Mouse (Mus musculus) ES-Bruce4 (cell line): ENCODE results near the gene Cand2. TPM values are rescaled to one million over a fixed set of nuclear protein-coding genes. Genes with fewer than 3 reads are reported as not detected.

ENCODE experiments used
- H3K27ac ChIP-seq: 2 replicates; pipeline ENCODE4 v1.5.1; 2012; ENCODE audit warnings: low read length, inconsistent platforms; ENCODE audit not compliant: insufficient read depth
- H3K27me3 ChIP-seq: 2 replicates; pipeline ENCODE4 v1.6.1; 2012; ENCODE audit warnings: mild to moderate bottlenecking, low read length, inconsistent platforms; ENCODE audit not compliant: control insufficient read depth, poor library complexity, insufficient read depth, severe bottlenecking
- H3K36me3 ChIP-seq: 2 replicates; pipeline ENCODE4 v1.6.1; 2012; ENCODE audit warnings: inconsistent platforms, mild to moderate bottlenecking, low read length, moderate library complexity; ENCODE audit not compliant: control insufficient read depth, poor library complexity, insufficient read depth, severe bottlenecking
- H3K4me1 ChIP-seq: one replicate; pipeline ENCODE4 v1.8.1; 2011; ENCODE audit warnings: low read length; ENCODE audit not compliant: control insufficient read depth, insufficient read depth
- H3K4me3 ChIP-seq: 2 replicates; pipeline ENCODE4 v1.5.1; 2011; ENCODE audit warnings: low read depth, mild to moderate bottlenecking, low read length
- H3K9ac ChIP-seq: 2 replicates; pipeline ENCODE4 v1.6.1; 2012; ENCODE audit warnings: low read depth, mild to moderate bottlenecking, inconsistent platforms; ENCODE audit not compliant: poor library complexity, severe bottlenecking
- H3K9me3 ChIP-seq: replicated peaks from 2 replicates; pipeline ENCODE4 v1.6.1; 2012; ENCODE audit warnings: mild to moderate bottlenecking, low read length, inconsistent platforms; ENCODE audit not compliant: control insufficient read depth, poor library complexity, insufficient read depth, severe bottlenecking
- CTCF ChIP-seq: IDR thresholded peaks from one replicate; pipeline ENCODE4 v1.8.1; 2011; ENCODE audit warnings: low read depth, low read length
- EP300 ChIP-seq: IDR thresholded peaks from 2 replicates; pipeline ENCODE4 v1.6.1; 2011; ENCODE audit warnings: low read depth, low read length; ENCODE audit not compliant: insufficient read depth
- POLR2A ChIP-seq: IDR thresholded peaks from one replicate; pipeline ENCODE4 v1.8.1; 2011; ENCODE audit warnings: low read length; ENCODE audit not compliant: insufficient read depth
- polyA plus RNA-seq: library from polyadenylated mRNA; stranded (reverse); fragments of >200 nt; gene quantifications from 2 replicates; pipeline ENCODE4 v1.2.4, GENCODE M21; 2011; ENCODE audit warnings: low read depth; ENCODE audit not compliant: missing spikeins, insufficient read depth, insufficient read length

Cand2 gene
- polyA plus RNA-seq, 1 experiment, result 13.9 TPM

DNA sequence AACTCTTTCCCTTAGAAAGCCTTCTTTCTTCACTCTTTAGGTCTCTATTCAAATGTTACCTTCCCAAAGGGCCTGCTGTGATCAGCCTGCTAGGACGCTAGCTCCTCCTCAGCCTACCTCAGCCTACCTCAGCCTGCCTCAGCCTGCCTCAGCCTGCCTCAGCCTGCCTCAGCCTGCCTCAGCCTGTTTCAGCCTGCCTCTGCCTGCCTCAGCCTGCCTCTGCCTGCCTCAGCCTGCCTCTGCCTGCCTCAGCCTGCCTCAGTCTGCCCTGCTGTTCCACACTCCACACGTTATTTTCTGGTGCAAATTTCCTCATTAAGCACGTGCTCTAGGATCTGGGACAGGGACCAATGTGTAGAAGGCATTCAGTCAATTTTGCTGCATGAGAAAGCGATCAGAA lies 14.2 kb upstream of the Cand2 start:
- H3K9ac ChIP-seq, result no peak overlapping the region

DNA sequence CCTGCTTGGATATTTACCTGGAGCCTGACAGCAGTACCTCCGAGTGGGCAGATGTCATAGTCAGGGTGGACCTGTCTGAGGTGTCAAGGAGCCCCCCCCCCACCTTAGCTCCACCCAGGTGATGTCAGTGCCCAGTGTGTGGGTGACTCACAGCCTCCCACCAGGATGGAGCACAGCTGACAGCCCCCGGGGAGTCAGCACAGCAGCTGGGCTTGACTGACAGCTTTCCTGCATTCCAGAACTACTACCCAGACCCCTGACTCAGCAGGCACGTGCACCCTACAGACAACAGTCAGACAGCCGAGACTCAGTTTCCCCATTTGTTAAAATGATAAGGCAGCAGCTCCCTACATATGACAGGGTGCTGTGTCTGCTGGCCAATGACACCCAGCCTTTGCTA lies 13.4 kb upstream of the Cand2 start:
- H3K27ac ChIP-seq, result peak overlapping the region; percentile 78
- no peak for TF ChIP-seq CTCF
- TF ChIP-seq POLR2A, result no peak
- TF ChIP-seq EP300, result no peak
- no peaks in the 10 kb centered on the region for H3K9me3 ChIP-seq
- no peaks in the 10 kb centered on the region for H3K27me3 ChIP-seq
- no peak overlapping the region for H3K4me3 ChIP-seq
- no peaks in the 10 kb centered on the region for H3K36me3 ChIP-seq
- no peak overlapping the region for H3K9ac ChIP-seq
- H3K4me1 ChIP-seq, result peaks cover 14% of the 10 kb centered on the region

More for the DNA sequence above, 14.2 kb upstream of the Cand2 start:
- TF ChIP-seq EP300 (peak; percentile 78), POLR2A (no peak)
- H3K36me3 ChIP-seq, result no peaks in the 10 kb centered on the region
- peaks cover 13% of the 10 kb centered on the region for H3K4me1 ChIP-seq
- H3K9me3 ChIP-seq, result no peaks in the 10 kb centered on the region
- H3K27me3 ChIP-seq, result no peaks in the 10 kb centered on the region
- no peak overlapping the region for H3K4me3 ChIP-seq
- H3K27ac ChIP-seq, result peak overlapping the region; percentile 19; the same call in 1 of the 2 replicates

DNA sequence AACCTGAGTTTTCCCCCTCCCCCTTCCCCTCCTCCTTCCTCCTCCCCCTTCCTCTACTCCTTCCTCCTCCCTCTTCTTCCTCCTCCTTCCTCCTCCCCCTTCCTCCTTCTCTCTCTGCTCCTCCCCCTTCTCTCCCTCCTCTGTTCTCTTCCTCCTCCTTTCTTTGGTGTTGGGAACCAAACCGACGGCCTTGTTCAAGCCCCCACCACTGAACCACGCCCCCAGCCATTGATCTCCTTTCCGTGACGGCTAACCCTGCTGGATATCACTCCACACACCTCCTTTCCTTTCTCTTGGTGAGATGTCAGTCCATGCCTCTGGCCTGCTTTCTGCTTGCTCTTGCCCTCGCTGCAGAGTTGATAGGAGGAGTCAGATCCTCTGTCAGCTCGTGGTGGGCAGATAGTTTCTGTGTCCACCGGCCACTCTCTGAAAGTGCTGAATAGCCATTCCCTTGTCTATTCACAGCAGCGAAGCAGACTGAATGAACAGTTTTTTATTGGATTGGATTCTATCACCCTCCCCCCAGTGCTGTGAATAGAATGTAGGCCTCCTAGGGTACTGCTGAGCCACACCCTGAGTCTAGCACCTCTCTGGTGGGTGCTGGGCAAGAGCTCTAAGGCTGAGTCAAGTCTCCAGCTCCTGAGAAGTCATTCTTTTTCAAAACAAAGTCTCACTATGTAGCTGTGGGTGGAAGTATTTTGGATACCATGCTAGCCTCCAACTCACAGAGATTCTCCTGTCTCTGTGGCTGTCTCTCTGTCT lies 12.2 kb upstream of the Cand2 start, which contains the start of gene Tmem40:
Gene Tmem40 (minus strand): TSS at position 416 of the 762 bp plus-strand sequence.
- H3K9ac ChIP-seq, result no peak within 1 kb of the TSS
- no peaks in the 10 kb centered on the region for H3K36me3 ChIP-seq
- H3K4me3 ChIP-seq, result no peak within 1 kb of the TSS

DNA sequence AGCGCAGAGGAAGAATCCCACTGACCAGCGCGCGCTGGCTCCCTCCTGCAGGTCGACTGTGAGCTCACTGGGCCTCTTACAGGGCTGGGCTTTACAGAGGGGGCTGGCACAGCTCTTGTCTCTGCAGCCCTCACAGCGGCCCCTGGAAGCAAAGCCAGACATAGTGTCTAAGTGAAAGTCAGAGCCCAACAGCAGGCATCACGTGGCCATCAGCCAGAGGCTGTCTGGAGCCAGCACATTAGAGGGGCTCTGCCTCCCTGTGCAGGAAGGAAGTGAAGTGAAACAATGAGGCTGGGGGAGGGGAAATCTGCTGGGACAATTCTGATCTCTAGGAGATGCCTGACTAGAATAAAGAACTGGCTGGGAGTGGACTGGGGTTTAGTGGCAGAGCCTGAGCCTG lies 10.2 kb upstream of the Cand2 start:
- no peak for TF ChIP-seq POLR2A
- TF ChIP-seq EP300, result peak; percentile 77
- Histone ChIP-seq H3K36me3 (no peaks in the 10 kb centered on the region), H3K9me3 (no peaks in the 10 kb centered on the region), H3K27ac (peak overlapping the region; percentile 80), H3K27me3 (no peaks in the 10 kb centered on the region), H3K4me3 (no peak overlapping the region), H3K9ac (no peak overlapping the region), H3K4me1 (peaks cover 13% of the 10 kb centered on the region)

More for the DNA sequence above, 12.2 kb upstream of the Cand2 start, which contains the start of gene Tmem40:
- Histone ChIP-seq H3K4me1 (peaks cover 14% of the 10 kb centered on the region), H3K9me3 (no peaks in the 10 kb centered on the region), H3K27me3 (no peaks in the 10 kb centered on the region), H3K27ac (peak within 1 kb of the TSS; percentile 80)
- TF ChIP-seq POLR2A (no peak), EP300 (no peak), CTCF (no peak)

DNA sequence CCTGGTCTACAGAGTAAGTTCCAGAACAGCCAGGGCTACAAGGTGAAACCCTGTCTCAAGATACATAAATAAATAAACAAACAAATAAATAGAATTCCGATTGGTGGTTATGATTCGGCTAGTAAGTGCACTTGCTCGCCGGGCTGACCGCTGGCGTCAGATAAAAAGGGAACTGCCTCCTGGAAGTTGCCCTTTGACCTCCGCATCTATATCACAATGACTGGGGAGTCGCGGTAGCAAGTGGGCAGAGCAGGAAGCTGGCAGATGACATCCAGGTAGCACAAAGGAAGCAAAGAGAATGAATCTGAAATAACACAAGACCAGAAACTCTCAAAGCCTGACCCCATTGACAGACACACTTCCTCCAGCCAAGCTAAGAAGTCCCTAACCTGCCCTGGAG lies 7.0 kb upstream of the Cand2 start:
- H3K9me3 ChIP-seq, result no peaks in the 10 kb centered on the region

DNA sequence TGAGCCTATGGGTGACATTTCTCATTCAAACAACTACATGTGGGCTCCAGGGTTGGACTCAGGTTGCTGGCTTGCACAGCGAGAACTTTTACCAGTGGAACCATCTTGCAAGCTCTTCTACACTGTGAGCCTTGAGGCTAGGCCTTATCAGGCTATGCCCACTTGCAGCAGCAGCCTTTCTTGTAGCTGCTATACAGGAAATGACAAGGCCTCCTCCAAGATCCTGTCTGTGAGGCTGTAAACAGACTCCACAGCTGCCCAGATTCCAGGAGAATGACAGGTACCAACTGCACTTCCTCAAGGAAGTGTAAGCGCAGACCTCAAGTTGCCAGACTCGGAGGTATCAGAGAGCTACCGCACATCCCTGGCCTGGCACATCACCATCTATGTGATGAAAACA lies 6.1 kb upstream of the Cand2 start:
- no peaks in the 10 kb centered on the region for H3K36me3 ChIP-seq
- no peaks in the 10 kb centered on the region for H3K27me3 ChIP-seq
- no peaks in the 10 kb centered on the region for H3K9me3 ChIP-seq
- no peak for TF ChIP-seq CTCF
- no peak for TF ChIP-seq POLR2A
- no peak for TF ChIP-seq EP300
- no peak overlapping the region for H3K27ac ChIP-seq
- peaks cover 8% of the 10 kb centered on the region for H3K4me1 ChIP-seq
- 0 out of 2 replicates have a peak overlapping the region, but pooled peaks have one; percentile 14 for H3K9ac ChIP-seq
- H3K4me3 ChIP-seq, result no peak overlapping the region

More for the DNA sequence above, 7.0 kb upstream of the Cand2 start:
- no peaks in the 10 kb centered on the region for H3K36me3 ChIP-seq
- no peaks in the 10 kb centered on the region for H3K27me3 ChIP-seq
- 0 out of 2 replicates have a peak overlapping the region, but pooled peaks have one; percentile 18 for H3K9ac ChIP-seq
- peaks cover 8% of the 10 kb centered on the region for H3K4me1 ChIP-seq
- peak overlapping the region; percentile 27; the same call in 1 of the 2 replicates for H3K4me3 ChIP-seq
- H3K27ac ChIP-seq, result no peak overlapping the region
- TF ChIP-seq CTCF, result no peak
- TF ChIP-seq EP300, result no peak
- TF ChIP-seq POLR2A, result no peak
